Mouse (Mus musculus) bone marrow, adult 2 months (tissue): ENCODE results near the gene Sufu. TPM values are rescaled to one million over a fixed set of nuclear protein-coding genes. Genes with fewer than 3 reads are reported as not detected.

Experiments used
- H3K27ac ChIP-seq: fragments of 200-500 bp; 2 replicates; pipeline ENCODE4 v1.5.1; 2012; ENCODE audit warnings: low read depth, mild to moderate bottlenecking, control low read depth, inconsistent platforms, low read length; ENCODE audit not compliant: control insufficient read depth, poor library complexity, insufficient read depth
- H3K4me1 ChIP-seq: fragments of 200-500 bp; 2 replicates; pipeline ENCODE4 v1.6.1; 2011; ENCODE audit warnings: low read length; ENCODE audit not compliant: control insufficient read depth, insufficient read depth
- H3K4me3 ChIP-seq: fragments of 200-500 bp; replicated peaks from 2 replicates; pipeline ENCODE3; 2011; ENCODE audit warnings: mild to moderate bottlenecking, low read depth, low read length, control low read depth; ENCODE audit not compliant: control insufficient read depth
- CTCF ChIP-seq: fragments of 200-500 bp; IDR thresholded peaks from 2 replicates; pipeline ENCODE4 v1.5.1; 2011; ENCODE audit warnings: low read length, control low read depth; ENCODE audit not compliant: control insufficient read depth, insufficient read depth
- POLR2A ChIP-seq: fragments of 200-500 bp; IDR thresholded peaks from 2 replicates; pipeline ENCODE4 v1.6.1; 2011; ENCODE audit warnings: low read depth, mild to moderate bottlenecking, control low read depth, low read length, borderline replicate concordance; ENCODE audit not compliant: control insufficient read depth
- WGBS: fragments of 180-500 bp; shearing (Covaris S2); methylation state at CpG from one replicate; pipeline ENCODE4 v1.1.7; 2018; 5-methylcytosine and 5-hydroxymethylcytosine counted together
- polyA plus RNA-seq: library from polyadenylated mRNA; stranded (reverse); fragments of >200 nt; gene quantifications from 2 replicates; pipeline ENCODE4 v1.2.4, GENCODE M21; 2011; ENCODE audit warnings: low replicate concordance; ENCODE audit not compliant: missing spikeins, insufficient read depth, insufficient read length

Sufu gene
- polyA plus RNA-seq, 1 experiment, result 5.3 TPM

DNA sequence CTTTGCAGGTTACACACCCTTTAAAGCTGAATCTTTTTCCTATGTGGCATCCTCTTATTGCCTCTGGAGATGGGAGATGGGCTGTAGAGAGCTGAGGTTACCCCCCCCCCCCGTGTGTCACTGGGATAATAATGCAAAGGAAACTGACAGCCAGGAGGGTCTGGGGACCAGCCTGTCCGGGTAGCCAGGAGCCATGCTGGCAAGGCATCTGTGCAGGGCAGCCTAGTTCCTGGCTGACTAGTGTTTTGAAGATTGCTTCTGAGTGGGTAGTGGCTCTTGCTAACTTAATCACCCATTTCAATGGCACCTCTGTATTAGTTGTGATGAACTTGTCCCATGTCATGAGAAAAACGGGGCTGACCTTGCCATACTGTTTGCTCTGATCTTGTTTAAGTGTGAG, 1.7 kb downstream of the Sufu start:
- no peaks in the 10 kb centered on the region for H3K4me1 ChIP-seq
- H3K27ac ChIP-seq, result no peak overlapping the region
- TF ChIP-seq CTCF, result no peak
- TF ChIP-seq POLR2A, result no peak
- H3K4me3 ChIP-seq, result no peak overlapping the region
- 59% methylated on average over 3 of the region's 3 CpGs for WGBS

DNA sequence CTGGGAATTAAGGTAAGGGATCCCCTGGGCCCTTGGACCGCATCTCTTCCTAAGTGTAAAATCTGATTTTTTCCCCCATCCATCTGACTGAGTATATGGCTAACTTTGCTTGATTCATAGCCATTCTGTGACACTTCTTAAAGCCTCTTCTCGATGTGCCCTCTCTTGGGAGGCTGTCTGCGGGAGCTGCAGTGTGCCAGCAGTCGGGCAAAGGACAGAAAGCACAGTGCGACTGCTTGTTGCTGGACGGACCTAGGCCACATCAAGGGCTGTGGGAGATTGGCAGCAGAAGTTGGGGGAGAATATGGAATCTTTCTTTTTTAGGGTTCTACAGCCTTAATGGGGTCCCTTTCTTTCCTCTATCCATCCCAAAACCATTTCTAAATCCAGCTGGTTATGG, 2.7 kb downstream of the Sufu start:
- no peak overlapping the region for H3K27ac ChIP-seq
- WGBS, result 89% methylated on average over 6 of the region's 6 CpGs
- no peaks in the 10 kb centered on the region for H3K4me1 ChIP-seq
- TF ChIP-seq POLR2A, result no peak
- no peak for TF ChIP-seq CTCF
- H3K4me3 ChIP-seq, result no peak overlapping the region

GRCm38 (mm10) chr19:46399886-46400285, 3.2 kb downstream of the Sufu start:
- Histone ChIP-seq H3K4me1 (no peaks in the 10 kb centered on the region), H3K27ac (no peak overlapping the region), H3K4me3 (no peak overlapping the region)
- 86% methylated on average over 7 of the region's 7 CpGs for WGBS
- no peak for TF ChIP-seq CTCF
- TF ChIP-seq POLR2A, result no peak

GRCm38 (mm10) chr19:46400558-46400957, 3.9 kb downstream of the Sufu start:
- Histone ChIP-seq H3K27ac (no peak overlapping the region), H3K4me3 (no peak overlapping the region), H3K4me1 (no peaks in the 10 kb centered on the region)
- 89% methylated on average over 7 of the region's 7 CpGs for WGBS
- TF ChIP-seq CTCF, result no peak
- TF ChIP-seq POLR2A, result no peak

DNA sequence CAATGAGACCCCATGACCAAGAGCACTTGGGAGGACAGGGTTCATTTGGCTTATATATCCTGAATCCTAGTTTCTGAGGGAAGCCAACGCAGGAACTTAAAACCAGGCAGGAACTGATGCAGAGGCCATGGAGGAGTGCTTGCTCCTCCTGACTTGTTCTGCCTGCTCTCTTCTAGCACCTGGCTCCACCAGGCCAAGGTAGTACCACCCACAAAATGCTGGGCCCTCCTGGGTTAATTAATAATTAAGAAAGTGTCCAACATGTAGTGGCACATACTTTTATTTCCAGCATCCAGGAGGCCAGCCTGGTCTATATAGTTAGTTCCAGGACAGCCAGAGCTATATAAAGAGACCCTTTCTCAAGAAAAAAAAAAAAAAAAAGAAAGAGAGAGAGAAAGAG, 7.3 kb downstream of the Sufu start:
- 83% methylated on average over 1 of the region's 1 CpGs for WGBS
- H3K4me3 ChIP-seq, result no peak overlapping the region
- no peak overlapping the region for H3K27ac ChIP-seq
- H3K4me1 ChIP-seq, result no peaks in the 10 kb centered on the region
- TF ChIP-seq CTCF (no peak), POLR2A (no peak)

DNA sequence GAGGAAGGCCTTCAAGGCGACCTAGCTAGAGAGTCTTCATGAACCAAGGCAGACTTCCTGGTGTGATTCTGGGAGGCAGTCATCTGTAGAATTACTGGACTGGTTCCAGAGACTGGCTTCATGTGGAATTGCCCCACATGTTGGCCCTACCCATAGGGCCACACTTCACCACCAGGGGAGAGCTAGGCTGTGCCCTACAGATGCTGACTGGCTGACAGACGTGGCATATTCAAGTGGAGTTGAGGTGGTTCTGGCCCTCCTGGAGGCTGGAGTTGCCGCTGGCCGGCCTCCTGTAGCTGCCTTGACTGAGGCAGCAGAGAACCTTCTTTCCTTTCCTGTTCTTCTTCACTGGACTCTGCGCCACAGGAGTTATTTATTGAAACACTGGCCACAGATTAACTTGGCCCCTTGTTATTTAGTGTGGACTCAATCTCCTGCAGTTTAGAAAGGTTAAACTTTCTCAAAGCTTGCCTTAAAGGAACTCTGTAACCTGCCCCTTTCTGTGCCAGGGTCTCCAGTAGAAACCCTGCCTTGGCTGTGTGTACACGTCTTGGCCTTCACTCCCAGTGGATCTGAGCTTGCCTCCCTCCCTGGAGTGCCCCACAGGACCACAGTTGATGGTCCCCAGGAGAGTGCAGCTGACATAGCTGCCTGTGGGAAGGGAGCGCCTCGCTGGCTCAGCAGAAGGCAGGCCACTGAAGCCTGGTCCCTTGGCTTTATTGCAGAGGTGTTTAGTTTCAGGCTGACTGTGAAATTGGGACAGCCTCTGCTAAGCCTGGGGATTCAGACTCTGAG, 10.1 kb downstream of the Sufu start:
- Histone ChIP-seq H3K4me1 (no peaks in the 10 kb centered on the region), H3K4me3 (no peak overlapping the region), H3K27ac (no peak overlapping the region)
- no peak for TF ChIP-seq POLR2A
- no peak for TF ChIP-seq CTCF
- 78% methylated on average over 8 of the region's 8 CpGs for WGBS

DNA sequence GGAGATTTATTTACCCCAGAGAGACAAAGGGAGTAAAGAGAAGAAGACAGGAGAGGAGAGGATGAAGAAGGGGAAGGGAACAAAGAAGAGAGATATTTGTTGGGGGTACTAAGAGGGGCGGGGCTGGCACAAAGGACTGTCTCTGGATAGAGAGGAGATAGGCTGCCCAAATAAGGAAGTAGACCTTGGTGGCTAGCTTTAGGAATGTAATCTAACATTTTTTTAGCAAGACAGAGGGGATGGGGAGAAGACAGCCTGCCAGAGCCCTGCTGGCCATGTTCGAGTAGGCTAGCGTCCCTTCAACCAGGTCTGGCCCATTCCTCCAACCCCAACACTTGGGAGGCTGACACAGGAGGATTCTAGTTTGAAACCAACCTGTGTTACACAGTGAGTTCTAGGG, 12.8 kb downstream of the Sufu start:
- H3K4me3 ChIP-seq, result no peak overlapping the region
- no peak for TF ChIP-seq CTCF
- no peak for TF ChIP-seq POLR2A
- H3K27ac ChIP-seq, result no peak overlapping the region
- H3K4me1 ChIP-seq, result no peaks in the 10 kb centered on the region
- WGBS, result 68% methylated on average over 3 of the region's 3 CpGs

DNA sequence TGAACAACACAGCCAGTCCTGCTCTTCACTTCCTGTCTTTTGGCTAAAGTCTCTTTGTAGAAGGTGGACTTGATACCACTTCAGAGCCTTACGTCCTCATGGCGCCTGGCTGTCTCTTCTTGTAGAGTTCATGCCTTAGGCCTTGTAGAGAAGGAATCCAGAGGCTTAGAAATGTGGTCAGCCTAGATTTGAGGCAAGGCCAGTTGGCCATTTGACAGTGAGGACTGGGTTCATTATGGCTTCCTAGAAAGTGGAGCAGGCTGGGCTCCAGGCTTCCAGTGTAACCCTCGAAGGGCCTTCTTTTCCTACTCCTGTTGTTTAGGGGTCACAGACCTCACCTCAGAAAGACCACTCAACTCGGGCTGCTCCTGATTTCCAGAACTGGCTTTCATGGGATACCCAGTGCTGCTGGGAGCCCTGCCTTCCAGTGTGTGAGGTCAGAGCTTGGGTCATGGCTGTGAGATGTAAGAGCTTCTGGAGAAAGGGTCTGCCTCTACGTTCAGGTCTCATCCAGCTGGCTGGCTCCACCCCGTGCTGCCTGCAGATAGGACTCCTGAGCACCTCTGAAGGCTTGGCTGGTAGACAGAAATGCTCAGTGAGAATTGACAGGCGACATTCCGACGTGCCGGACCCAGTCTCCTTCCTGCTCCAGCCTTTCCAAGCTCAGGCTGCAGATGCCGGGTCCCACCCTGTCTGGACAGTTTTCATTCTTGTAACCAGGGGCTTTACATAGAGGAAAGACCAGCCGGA, 15.5 kb downstream of the Sufu start:
- 83% methylated on average over 12 of the region's 12 CpGs for WGBS
- H3K4me1 ChIP-seq, result no peaks in the 10 kb centered on the region
- no peak overlapping the region for H3K27ac ChIP-seq
- TF ChIP-seq CTCF, result no peak
- TF ChIP-seq POLR2A, result no peak
- H3K4me3 ChIP-seq, result no peak overlapping the region

- no peak overlapping the region for H3K4me3 ChIP-seq
- H3K27ac ChIP-seq, result no peak overlapping the region
- H3K4me1 ChIP-seq, result no peaks in the 10 kb centered on the region
- TF ChIP-seq CTCF (no peak), POLR2A (no peak)
- 86% methylated on average over 2 of the region's 2 CpGs for WGBS
Measured at GRCm38 (mm10) chr19:46413969-46414368, 17.3 kb downstream of the Sufu start.
